Mouse (Mus musculus) liver, embryonic 14.5 days (tissue): ENCODE measurements around the gene Acnat1. TPM values are rescaled to one million over a fixed set of nuclear protein-coding genes. Genes with fewer than 3 reads are reported as not detected.

ENCODE experiments used
- polyA plus RNA-seq, 2 experiments: library from polyadenylated mRNA; depleted of rRNA in 1 of 2; stranded (reverse) in 1 of 2; unstranded in 1 of 2; fragments of >200 nt; fragmentation: Nextera tagmentation in 1 of 2; extraction: Ambion mirVana in 1 of 2; gene quantifications; 2 replicates each; pipeline versions ENCODE4 v1.2.1 to v1.2.3; 2012 to 2014

Acnat1 gene
- polyA plus RNA-seq, 2 experiments = 0.11 to 1.2 TPM

Other genes starting within 250 kb of the Acnat1 start
- 0.14 and 0.20 TPM in 2 replicates for gene Acnat2, start 65.8 kb downstream of the Acnat1 start, polyA plus RNA-seq (2012; rRNA removed)
- 0.20 and 0.71 TPM in 2 replicates for gene Acnat2, start 65.8 kb downstream of the Acnat1 start, polyA plus RNA-seq (2014; fragmentation: Nextera tagmentation; extraction: Ambion mirVana)
- gene Baat, start 32.6 kb upstream of the Acnat1 start, polyA plus RNA-seq (2012; rRNA removed) = 0.39 and 0.47 TPM in 2 replicates
- gene Baat, start 32.6 kb upstream of the Acnat1 start, polyA plus RNA-seq (2014; fragmentation: Nextera tagmentation; extraction: Ambion mirVana) = 0.86 and 1.0 TPM in 2 replicates
- 11.7 and 16.6 TPM in 2 replicates for gene Mrpl50, start 47.2 kb upstream of the Acnat1 start, polyA plus RNA-seq (2012; rRNA removed)
- 55.7 TPM in 2 replicates for gene Mrpl50, start 47.2 kb upstream of the Acnat1 start, polyA plus RNA-seq (2014; fragmentation: Nextera tagmentation; extraction: Ambion mirVana)
- gene Zfp189, start 47.3 kb upstream of the Acnat1 start, polyA plus RNA-seq (2012; rRNA removed) = 0.88 and 1.5 TPM in 2 replicates
- gene Zfp189, start 47.3 kb upstream of the Acnat1 start, polyA plus RNA-seq (2014; fragmentation: Nextera tagmentation; extraction: Ambion mirVana) = 2.6 and 3.5 TPM in 2 replicates
- 88.5 and 103 TPM in 2 replicates for gene Aldob, start 75.6 kb upstream of the Acnat1 start, polyA plus RNA-seq (2012; rRNA removed)
- gene Aldob, start 75.6 kb upstream of the Acnat1 start, polyA plus RNA-seq (2014; fragmentation: Nextera tagmentation; extraction: Ambion mirVana) = 240 and 257 TPM in 2 replicates
- 4.8 and 5.8 TPM in 2 replicates for gene Tmem246, start 124.0 kb upstream of the Acnat1 start, polyA plus RNA-seq (2012; rRNA removed)
- gene Tmem246, start 124.0 kb upstream of the Acnat1 start, polyA plus RNA-seq (2014; fragmentation: Nextera tagmentation; extraction: Ambion mirVana) = 6.7 and 9.0 TPM in 2 replicates
- gene Rnf20, start 158.1 kb upstream of the Acnat1 start, polyA plus RNA-seq (2012; rRNA removed) = 8.2 and 14.5 TPM in 2 replicates
- gene Rnf20, start 158.1 kb upstream of the Acnat1 start, polyA plus RNA-seq (2014; fragmentation: Nextera tagmentation; extraction: Ambion mirVana) = 15.7 and 18.3 TPM in 2 replicates
- not detected in 2 replicates for gene Ppp3r2, start 208.1 kb upstream of the Acnat1 start, polyA plus RNA-seq (2012; rRNA removed)
- not detected in 2 replicates for gene Ppp3r2, start 208.1 kb upstream of the Acnat1 start, polyA plus RNA-seq (2014; fragmentation: Nextera tagmentation; extraction: Ambion mirVana)